Mouse (Mus musculus): Measurements from ENCODE around the gene Zscan26. TPM values are rescaled to one million over a fixed set of nuclear protein-coding genes. Genes with fewer than 3 reads are reported as not detected.

Zscan26 gene
- total RNA-seq, 1 experiment from 2014 or later = 44.2 TPM

Small RNA genes within 50 kb of the gene (microRNA-seq; reads per million reads assigned to microRNA genes)
- gene Mir1896 = 0 to 0.36 reads per million in 2 experiments
- 0 to 0.34 reads per million in 2 experiments for gene Mir6942

Other genes with a start within 250 kb of the Zscan26 start
- not detected in 2 replicates for gene Gpx5, start 161.0 kb downstream of the Zscan26 start, total RNA-seq (2021)
- gene Gpx6, start 141.6 kb downstream of the Zscan26 start, total RNA-seq (2021) = not detected in 2 replicates
- gene Olfr1367, start 106.8 kb downstream of the Zscan26 start, total RNA-seq (2021) = not detected in 2 replicates
- gene Zscan12, start 90.9 kb downstream of the Zscan26 start, total RNA-seq (2021) = 9.8 and 13.3 TPM in 2 replicates
- gene Zkscan3, start 51.0 kb downstream of the Zscan26 start, total RNA-seq (2021) = 79.0 and 81.0 TPM in 2 replicates
- gene Pgbd1, start 12.7 kb downstream of the Zscan26 start, total RNA-seq (2021) = 0.48 and 1.1 TPM in 2 replicates
- 1.7 and 2.1 TPM in 2 replicates for gene Nkapl, start 14.8 kb upstream of the Zscan26 start, total RNA-seq (2021)
- 2.7 and 4.8 TPM in 2 replicates for gene Zkscan4, start 25.2 kb upstream of the Zscan26 start, total RNA-seq (2021)
- gene Gm10065, start 25.7 kb upstream of the Zscan26 start, total RNA-seq (2021) = not detected in 2 replicates
- 10.1 and 11.3 TPM in 2 replicates for gene AK157302, start 41.5 kb upstream of the Zscan26 start, total RNA-seq (2021)
- 88.1 and 113 TPM in 2 replicates for gene Gm11273, start 47.7 kb upstream of the Zscan26 start, total RNA-seq (2021)
- gene Zkscan8, start 77.4 kb upstream of the Zscan26 start, total RNA-seq (2021) = 19.8 and 28.4 TPM in 2 replicates
- not detected in 2 replicates for gene Olfr1366, start 89.1 kb upstream of the Zscan26 start, total RNA-seq (2021)
- gene Olfr1535, start 106.2 kb upstream of the Zscan26 start, total RNA-seq (2021) = not detected in 2 replicates
- gene Olfr1364, start 128.0 kb upstream of the Zscan26 start, total RNA-seq (2021) = not detected in 2 replicates
- gene Olfr1362, start 160.3 kb upstream of the Zscan26 start, total RNA-seq (2021) = not detected in 2 replicates
- not detected in 2 replicates for gene Olfr11, start 188.8 kb upstream of the Zscan26 start, total RNA-seq (2021)
- gene Olfr1361, start 209.7 kb upstream of the Zscan26 start, total RNA-seq (2021) = not detected in 2 replicates
- not detected in 2 replicates for gene Olfr1360, start 223.7 kb upstream of the Zscan26 start, total RNA-seq (2021)
- not detected in 2 replicates for gene Olfr1359, start 244.4 kb upstream of the Zscan26 start, total RNA-seq (2021)